Mouse (Mus musculus) CD8-positive naive resting alpha-beta T cell, adult 57 days (primary cell): ENCODE data around the gene Ddx58. TPM values are rescaled to one million over a fixed set of nuclear protein-coding genes. Genes with fewer than 3 reads are reported as not detected.

ENCODE experiments used
- total RNA-seq: library from RNA; stranded (reverse); gene quantifications from one replicate; pipeline ENCODE4 v1.2.4, GENCODE M21; 2023

The Ddx58 gene
- 87.2 TPM for total RNA-seq

DNA sequence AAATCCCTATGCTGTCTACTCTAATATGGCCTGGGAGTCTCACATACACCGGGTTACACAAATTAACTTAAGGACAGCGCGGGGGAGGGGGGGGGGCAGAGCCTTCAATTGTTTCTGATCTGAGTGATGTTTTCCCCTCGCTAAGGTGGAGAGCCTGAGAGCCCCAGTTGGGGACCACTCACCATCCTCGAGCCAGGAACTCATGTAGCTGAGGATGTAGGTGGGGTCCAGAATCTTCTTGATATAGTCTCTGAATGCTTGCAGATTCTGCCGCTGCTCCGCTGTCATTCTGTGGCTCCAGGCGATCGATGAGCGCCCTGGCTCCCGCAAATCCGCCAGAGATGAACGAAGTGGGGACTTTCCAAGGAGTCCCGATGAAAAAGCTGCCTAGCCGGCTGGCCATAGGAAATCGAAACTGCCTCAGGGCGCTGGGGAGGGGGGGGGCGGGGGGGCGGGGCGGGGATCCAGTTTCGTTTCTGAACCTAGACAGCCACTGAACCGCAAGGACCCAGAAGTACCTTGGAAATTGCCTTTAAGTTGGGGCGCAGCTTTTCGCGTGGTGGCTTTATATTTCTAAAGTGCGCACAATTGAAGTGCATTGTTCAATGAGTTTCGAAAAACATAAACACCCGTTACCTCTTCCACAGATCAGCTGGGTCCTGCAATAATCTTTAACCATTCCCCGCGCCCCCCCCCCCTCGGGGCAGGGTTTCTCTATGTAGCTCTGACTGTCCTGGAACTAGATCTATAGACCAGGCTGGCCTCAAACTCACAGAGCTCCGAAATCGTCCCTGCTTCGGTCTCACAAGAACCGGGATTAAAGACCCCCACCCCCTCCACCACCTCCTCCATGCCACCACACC is at the start of gene Ddx58:
Gene Ddx58 (minus strand): TSS at position 420 of the 863 bp plus-strand sequence.

DNA sequence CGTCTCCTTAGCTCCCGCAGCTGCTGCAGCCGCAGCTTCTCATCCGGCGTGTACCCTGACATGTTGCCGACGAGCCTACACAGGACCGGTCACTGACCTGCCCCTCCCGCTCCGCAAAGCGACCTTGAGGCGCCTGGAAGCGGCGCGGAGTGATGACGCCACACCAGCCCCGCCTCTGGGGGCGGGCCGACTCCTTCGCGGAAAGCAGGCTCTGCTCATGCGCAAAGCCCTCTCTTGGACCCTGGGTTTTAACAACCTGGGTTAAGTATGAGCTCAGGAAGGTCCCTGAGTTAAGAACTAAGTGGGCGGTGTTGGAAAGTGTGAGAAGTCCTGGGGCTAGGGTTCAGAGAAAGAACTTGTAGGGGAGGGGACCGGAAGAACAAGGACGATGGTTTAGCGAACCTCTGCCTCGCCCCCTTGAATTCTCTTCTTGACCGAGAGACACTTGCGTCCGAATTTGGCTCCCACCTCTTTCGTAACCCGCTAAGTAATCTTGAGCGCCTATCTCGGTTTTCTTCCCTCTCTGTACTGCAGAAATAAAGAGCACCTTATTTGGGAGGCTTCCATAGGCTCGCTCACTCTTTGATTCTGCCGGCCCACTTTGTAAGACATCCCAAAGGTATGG is 39.8 kb upstream of the Ddx58 start, which contains the start of gene Ndufb6:
Gene Ndufb6 (minus strand): TSS at position 146 of the 625 bp plus-strand sequence.

DNA sequence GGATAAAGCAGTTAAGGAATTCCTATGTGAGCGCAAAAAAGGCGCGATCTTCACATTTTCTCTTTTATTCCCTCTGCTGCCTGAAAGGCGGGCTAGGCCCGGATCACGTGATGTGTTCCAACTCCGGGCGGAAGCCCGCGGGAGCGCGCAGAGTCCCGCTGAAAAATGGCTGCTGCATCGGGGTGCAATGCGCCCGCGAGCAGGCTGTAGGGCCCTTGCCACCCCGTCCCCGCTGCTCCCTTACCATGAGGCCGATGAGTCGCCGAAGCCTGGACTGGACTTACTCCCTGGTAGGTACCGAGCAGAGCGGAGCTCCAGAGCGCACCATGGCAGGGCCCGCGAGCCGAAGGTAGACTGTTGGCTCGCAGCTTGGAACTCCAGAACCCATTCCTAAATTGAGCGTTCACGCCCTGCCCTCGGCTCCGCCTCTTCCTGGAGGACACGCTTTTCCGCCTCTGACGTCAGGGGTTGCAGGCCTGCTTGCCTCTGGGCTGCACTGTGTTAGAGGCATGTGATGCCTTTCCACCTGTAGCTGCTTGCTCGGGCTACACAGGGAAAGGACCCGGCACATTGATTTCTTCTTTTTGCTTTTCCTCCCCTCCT is 29.9 kb upstream of the Ddx58 start, which contains the start of the genes Smim27 and Topors:
Gene Smim27 (plus strand): TSS at position 150 of the 603 bp plus-strand sequence.
Gene Topors (minus strand): TSS at position 421 of the 603 bp plus-strand sequence.

Other genes starting within 250 kb of the Ddx58 start
- 15.9 TPM for gene Aco1, start 96.7 kb downstream of the Ddx58 start, total RNA-seq
- 29.6 TPM for gene Smim27, start 29.8 kb upstream of the Ddx58 start, total RNA-seq
- gene Topors, start 30.0 kb upstream of the Ddx58 start, total RNA-seq, result 31.5 TPM
- gene Ndufb6, start 39.6 kb upstream of the Ddx58 start, total RNA-seq, result 32.9 TPM
- not detected for gene Tmem215, start 232.4 kb upstream of the Ddx58 start, total RNA-seq